Mouse (Mus musculus) bone marrow, adult 2 months (tissue): Measurements from ENCODE around the gene Cerkl. TPM values are rescaled to one million over a fixed set of nuclear protein-coding genes. Genes with fewer than 3 reads are reported as not detected.

Experiments used
- H3K27ac ChIP-seq: fragments of 200-500 bp; 2 replicates; pipeline ENCODE4 v1.5.1; 2012; ENCODE audit warnings: low read depth, mild to moderate bottlenecking, control low read depth, inconsistent platforms, low read length; ENCODE audit not compliant: control insufficient read depth, poor library complexity, insufficient read depth
- H3K4me1 ChIP-seq: fragments of 200-500 bp; 2 replicates; pipeline ENCODE4 v1.6.1; 2011; ENCODE audit warnings: low read length; ENCODE audit not compliant: control insufficient read depth, insufficient read depth
- H3K4me3 ChIP-seq: fragments of 200-500 bp; replicated peaks from 2 replicates; pipeline ENCODE3; 2011; ENCODE audit warnings: mild to moderate bottlenecking, low read depth, low read length, control low read depth; ENCODE audit not compliant: control insufficient read depth
- CTCF ChIP-seq: fragments of 200-500 bp; IDR thresholded peaks from 2 replicates; pipeline ENCODE4 v1.5.1; 2011; ENCODE audit warnings: low read length, control low read depth; ENCODE audit not compliant: control insufficient read depth, insufficient read depth
- POLR2A ChIP-seq: fragments of 200-500 bp; IDR thresholded peaks from 2 replicates; pipeline ENCODE4 v1.6.1; 2011; ENCODE audit warnings: low read depth, mild to moderate bottlenecking, control low read depth, low read length, borderline replicate concordance; ENCODE audit not compliant: control insufficient read depth
- WGBS: fragments of 180-500 bp; shearing (Covaris S2); methylation state at CpG from one replicate; pipeline ENCODE4 v1.1.7; 2018; 5-methylcytosine and 5-hydroxymethylcytosine counted together
- polyA plus RNA-seq: library from polyadenylated mRNA; stranded (reverse); fragments of >200 nt; gene quantifications from 2 replicates; pipeline ENCODE4 v1.2.4, GENCODE M21; 2011; ENCODE audit warnings: low replicate concordance; ENCODE audit not compliant: missing spikeins, insufficient read depth, insufficient read length

Cerkl gene
- polyA plus RNA-seq, 1 experiment: 22.0 TPM

DNA sequence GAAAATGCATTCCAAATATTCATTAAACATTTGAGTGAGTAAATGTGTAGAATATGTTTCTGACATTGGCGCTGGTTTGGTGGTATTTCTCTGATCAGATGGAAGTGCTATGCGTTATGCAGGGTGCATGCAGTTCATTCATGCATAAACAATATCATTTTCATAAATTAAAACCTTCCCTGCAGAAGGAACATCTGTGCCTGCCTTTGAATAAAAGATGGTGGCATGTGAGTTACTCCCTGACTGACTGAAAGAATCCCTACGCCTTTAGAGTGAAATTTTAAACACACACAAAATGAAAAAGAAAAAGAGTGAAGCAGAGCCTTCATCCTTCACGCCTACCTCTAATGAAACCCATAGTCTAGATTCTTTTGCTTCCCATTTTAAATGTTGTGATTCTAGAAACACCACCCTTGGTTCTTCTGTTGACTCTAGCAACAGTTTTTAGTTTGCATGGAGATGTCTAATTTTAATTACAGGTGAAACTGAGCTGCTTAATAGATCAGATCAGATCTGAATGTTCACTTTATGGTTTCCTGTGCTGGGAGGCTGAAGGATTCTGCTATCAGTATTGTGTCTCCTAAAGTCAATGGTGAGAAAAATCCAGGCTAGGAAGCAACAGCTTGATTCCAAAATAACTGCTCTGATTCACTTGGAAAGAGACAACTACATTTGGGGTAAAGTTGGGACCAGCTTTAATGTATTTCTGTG, 5.7 kb downstream of the Cerkl start:
- TF ChIP-seq POLR2A (no peak), CTCF (no peak)
- Histone ChIP-seq H3K27ac (no peak overlapping the region), H3K4me3 (no peak overlapping the region), H3K4me1 (no peaks in the 10 kb centered on the region)
- 63% methylated on average over 4 of the region's 4 CpGs for WGBS

DNA sequence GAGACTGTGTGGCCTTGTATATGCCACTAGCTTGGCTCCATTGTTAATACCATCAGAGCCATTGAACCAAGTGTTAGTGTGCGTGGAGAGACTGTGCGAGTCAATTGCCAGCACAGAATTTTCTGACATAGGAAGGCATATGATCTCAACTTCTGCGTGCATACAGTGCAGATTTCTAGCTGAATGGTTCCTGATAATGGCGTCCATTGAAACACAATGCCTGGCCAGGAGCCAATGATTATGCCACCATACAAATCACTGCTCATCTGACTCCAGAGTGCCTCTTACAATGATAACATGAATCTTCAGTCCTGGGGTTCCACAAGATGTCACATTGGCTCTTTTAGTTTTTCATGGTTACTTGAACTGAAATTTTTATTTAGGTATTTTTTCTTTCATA, 7.2 kb downstream of the Cerkl start:
- 64% methylated on average over 4 of the region's 4 CpGs for WGBS
- Histone ChIP-seq H3K4me3 (no peak overlapping the region), H3K4me1 (no peaks in the 10 kb centered on the region), H3K27ac (no peak overlapping the region)
- no peak for TF ChIP-seq CTCF

DNA sequence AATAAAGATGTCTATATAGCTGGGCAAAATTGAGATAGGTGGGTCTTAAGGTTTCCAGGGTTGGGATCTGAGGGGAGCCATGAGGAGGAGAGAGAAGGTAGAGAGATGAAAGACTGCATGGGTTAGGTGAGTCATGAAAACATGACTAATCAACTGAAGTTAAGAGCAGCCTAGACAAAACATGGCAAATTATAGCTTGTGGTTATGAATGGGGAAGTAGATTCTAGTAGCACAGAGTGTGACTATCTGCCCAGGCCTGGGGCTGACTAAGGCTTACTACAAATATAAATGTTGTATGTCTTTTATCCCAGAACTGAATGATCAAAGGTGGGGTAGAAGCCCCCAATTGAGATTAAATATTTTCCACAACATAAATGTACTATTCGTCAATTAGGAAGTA, 9.4 kb downstream of the Cerkl start:
- TF ChIP-seq CTCF (no peak), POLR2A (no peak)
- 70% methylated on average over 1 of the region's 1 CpGs for WGBS
- no peak overlapping the region for H3K4me3 ChIP-seq

DNA sequence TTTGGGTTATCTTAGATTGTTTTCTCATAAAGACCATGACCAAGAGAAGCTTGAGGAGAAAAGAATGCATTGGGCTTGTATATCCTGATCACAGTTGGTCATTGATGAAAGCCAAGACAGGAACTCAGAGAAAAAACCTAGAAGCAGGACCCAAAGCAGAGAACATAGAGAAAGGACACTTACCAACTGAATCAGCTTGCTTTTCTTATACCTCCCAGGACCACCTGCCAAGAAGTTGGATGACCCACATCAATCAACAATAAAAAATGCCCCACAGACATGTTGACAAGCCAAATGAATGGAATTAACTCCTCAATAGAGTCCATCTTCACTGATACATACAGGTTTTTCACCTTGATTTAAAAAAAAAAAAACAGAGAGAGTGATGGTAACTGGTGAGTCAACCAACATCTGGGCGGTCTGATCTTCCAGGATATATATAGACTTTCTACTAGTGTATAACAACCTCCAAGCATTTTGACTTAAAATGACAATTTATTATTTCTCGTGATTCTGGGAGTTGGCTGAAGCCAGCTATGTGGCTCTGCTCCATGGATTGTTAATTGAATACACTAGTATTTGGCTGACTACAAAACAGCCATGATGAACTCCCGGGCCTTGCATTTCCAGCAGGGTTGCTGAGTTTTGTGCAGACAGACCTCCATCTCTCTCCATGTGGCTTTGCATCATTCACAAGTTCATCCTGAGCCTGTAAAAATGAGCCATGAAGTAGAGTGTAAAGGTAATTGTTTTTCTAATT, 12.5 kb downstream of the Cerkl start:
- TF ChIP-seq CTCF (no peak), POLR2A (no peak)
- Histone ChIP-seq H3K4me1 (no peaks in the 10 kb centered on the region), H3K27ac (no peak overlapping the region), H3K4me3 (no peak overlapping the region)
- WGBS: 80% methylated on average over 3 of the region's 3 CpGs

More for the DNA sequence above, 9.4 kb downstream of the Cerkl start:
- H3K27ac ChIP-seq: no peak overlapping the region
- H3K4me1 ChIP-seq: no peaks in the 10 kb centered on the region

GRCm38 (mm10) chr2:79443401-79443800, 13.2 kb downstream of the Cerkl start:
- WGBS: 90% methylated on average over 2 of the region's 2 CpGs
- Histone ChIP-seq H3K27ac (no peak overlapping the region), H3K4me3 (no peak overlapping the region), H3K4me1 (no peaks in the 10 kb centered on the region)
- TF ChIP-seq POLR2A (no peak), CTCF (no peak)

GRCm38 (mm10) chr2:79442906-79443305, 13.7 kb downstream of the Cerkl start:
- TF ChIP-seq POLR2A (no peak), CTCF (no peak)
- Histone ChIP-seq H3K4me3 (no peak overlapping the region), H3K4me1 (no peaks in the 10 kb centered on the region), H3K27ac (no peak overlapping the region)
- WGBS: 72% methylated on average over 6 of the region's 6 CpGs

- no peak overlapping the region for H3K27ac ChIP-seq
- no peak for TF ChIP-seq CTCF
- TF ChIP-seq POLR2A: no peak
- 91% methylated on average over 2 of the region's 2 CpGs for WGBS
- H3K4me1 ChIP-seq: no peaks in the 10 kb centered on the region
- no peak overlapping the region for H3K4me3 ChIP-seq
Measured at GRCm38 (mm10) chr2:79442227-79442626, 14.4 kb downstream of the Cerkl start.

DNA sequence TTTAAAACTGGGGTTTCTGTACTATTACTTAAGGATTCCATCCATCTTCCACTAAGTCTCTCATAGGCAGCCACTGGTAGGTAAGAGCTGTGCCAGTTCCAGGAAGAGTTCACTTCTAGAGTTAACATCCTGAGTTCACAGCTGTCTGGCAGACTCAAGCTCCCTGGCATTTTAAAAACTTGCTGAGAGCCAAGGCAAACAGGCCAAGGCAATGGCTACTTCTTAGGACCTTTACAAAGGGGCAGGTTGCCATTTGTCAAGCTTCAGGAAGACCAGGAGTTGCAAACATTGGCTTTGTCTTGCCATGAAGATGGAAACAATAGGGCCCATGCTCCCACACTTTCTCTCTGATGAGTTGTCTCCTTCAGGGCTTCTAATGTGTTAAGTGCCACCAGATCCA, 26.5 kb downstream of the Cerkl start:
- Histone ChIP-seq H3K4me1 (no peaks in the 10 kb centered on the region), H3K4me3 (no peak overlapping the region), H3K27ac (no peak overlapping the region)
- TF ChIP-seq POLR2A (no peak), CTCF (no peak)
